Comparison of ENCODE assay signal across 8 mouse cellular contexts in genomic region chr13:29985101-29985854, GRCm38 (mm10). TPM values are rescaled to one million over a fixed set of nuclear protein-coding genes. Genes with fewer than 3 reads are reported as not detected.
DNase-seq lines count a peak whose midpoint lies in the region; ATAC-seq and TF ChIP-seq lines count a peak whose summit lies in the region.

No protein-coding gene starts in this region.

- peak overlapping the region; percentile 84 for H3K4me3 ChIP-seq in cortical plate, adult 2 months (ENCODE audit: insufficient read depth, low read length)
- peak overlapping the region; percentile 68 for H3K4me3 ChIP-seq in kidney, adult 2 months (ENCODE audit: insufficient read depth, low read depth, low read length)
- H3K4me3 ChIP-seq in limb, embryonic 15.5 days: peak overlapping the region; percentile 87

- peak; percentile 5; the same call in 1 of the 2 replicates for ATAC-seq in frontal cortex, adult (ENCODE audit: low TSS enrichment)
- ATAC-seq in limb, embryonic 15.5 days (ENCODE audit: insufficient number of reproducible peaks, low FRiP score, low TSS enrichment, low read depth): no peak

- no peak for TF ChIP-seq CTCF in cortical plate, adult 2 months (IDR thresholded peaks at IDR 0.05; ENCODE audit: extremely low read depth, insufficient read depth, low read length)
- TF ChIP-seq CTCF in kidney, adult 2 months (conservative IDR thresholded peaks at IDR 0.05; ENCODE audit: insufficient read depth, insufficient read length, low read depth, low read length): no peak

- no peaks in the 10 kb centered on the region for H3K36me3 ChIP-seq in kidney, adult 2 months (ENCODE audit: control insufficient read depth, insufficient read depth, low read length)
- H3K36me3 ChIP-seq in limb, embryonic 15.5 days: no peaks in the 10 kb centered on the region

- no peaks in the 10 kb centered on the region for H3K27me3 ChIP-seq in kidney, adult 2 months (replicated peaks; ENCODE audit: control insufficient read depth, insufficient read depth, low read length)
- H3K27me3 ChIP-seq in limb, embryonic 15.5 days: no peaks in the 10 kb centered on the region

- H3K9ac ChIP-seq in limb, embryonic 15.5 days: peak overlapping the region; percentile 97

- H3K9me3 ChIP-seq in limb, embryonic 15.5 days: no peaks in the 10 kb centered on the region

- H3K4me2 ChIP-seq in limb, embryonic 15.5 days: peak overlapping the region; percentile 96

- no peak for TF ChIP-seq POLR2A in cortical plate, adult 2 months (IDR thresholded peaks at IDR 0.05; ENCODE audit: extremely low read depth, insufficient read depth, low read length)
- TF ChIP-seq POLR2A in kidney, adult 2 months (IDR thresholded peaks at IDR 0.05; ENCODE audit: low read depth, low read length): no peak

- DNase-seq in frontal cortex, adult 2 months (ENCODE audit: extremely low spot score in 1 of 2, low spot score in 1 of 2): no peak
- peak; percentile 20 to 41 for DNase-seq in heart, adult 18-20 months
- DNase-seq in kidney, adult 2 months: peak; percentile 26
- DNase-seq in neural tube, embryonic 10.5 days (ENCODE audit: extremely low spot score, low spot score): peak; percentile 69
- peak; percentile 67 for DNase-seq in testis, postnatal 10 days (ENCODE audit: low spot score)

- no peaks in the 10 kb centered on the region; the same call in 1 of the 2 replicates for H3K4me1 ChIP-seq in cortical plate, adult 2 months (ENCODE audit: control insufficient read depth, insufficient read depth, low read length)
- no peaks in the 10 kb centered on the region for H3K4me1 ChIP-seq in kidney, adult 2 months (ENCODE audit: control insufficient read depth, insufficient read depth, low read length)
- H3K4me1 ChIP-seq in limb, embryonic 15.5 days: peaks cover 7% of the 10 kb centered on the region

- 0 out of 2 replicates have a peak overlapping the region, but pooled peaks have one; percentile 20 for H3K27ac ChIP-seq in cortical plate, adult 2 months (ENCODE audit: insufficient read depth, low read length)
- H3K27ac ChIP-seq in kidney, adult 2 months (ENCODE audit: insufficient read depth, low read depth, low read length): no peak overlapping the region
- H3K27ac ChIP-seq in limb, embryonic 15.5 days: peak overlapping the region; percentile 98

- under 1% methylated on average over 58 of the region's 62 CpGs for WGBS in kidney, adult 2 months
- WGBS in limb, embryonic 15.5 days: under 1% methylated on average over 60 of the region's 62 CpGs

RNA-seq across cellular contexts. Expression of gene E2f3, which starts 0.6 kb away (rescaled TPM):
- polyA plus RNA-seq in frontal cortex, adult 2 months (2012; rRNA removed): 14.5 and 14.9 TPM in 2 replicates
- 14.2 and 15.6 TPM in 2 replicates for polyA plus RNA-seq in cortical plate, adult 2 months (2012; rRNA removed)
- 1 to 10 TPM; 5.5 to 7.2 TPM for total RNA-seq in heart, adult 18-20 months (2021)
- polyA plus RNA-seq in kidney, adult 2 months (2012; rRNA removed): 2.1 and 2.2 TPM in 2 replicates
- 8.2 and 9.4 TPM in 2 replicates for polyA plus RNA-seq in limb, embryonic 15.5 days (2015; fragmentation: Nextera tagmentation; extraction: Ambion mirVana)

Comparison
In these comparisons a context has a peak if more than half of its experiments do, and no peak if none do; other contexts are left out.
1. DNase-seq: peak in heart, adult 18-20 months (2 of 2), kidney, adult 2 months (single experiment), neural tube, embryonic 10.5 days (single experiment) and testis, postnatal 10 days (single experiment); none in frontal cortex, adult 2 months (0 of 2).
2. Peak in every context shown above with its lines, with median percentiles within 50 percentile points of each other: H3K4me3 ChIP-seq.